Mouse (Mus musculus) bone marrow macrophage, adult 2 months (primary cell): Measurements from ENCODE around the gene Calml3.
"Not testable (repeated sequence)": the region's sequence is repeated elsewhere in the genome, so short reads cannot be mapped to it uniquely, and the experiment has no call there.

Experiments used
- CTCF ChIP-seq: IDR thresholded peaks from 2 replicates; pipeline ENCODE4 v1.5.1; 2012; ENCODE audit warnings: low read depth, mild to moderate bottlenecking, low read length, moderate library complexity
- POLR2A ChIP-seq: IDR thresholded peaks from 2 replicates; pipeline ENCODE4 v1.6.1; 2012; ENCODE audit warnings: mild to moderate bottlenecking, low read depth, low read length, borderline replicate concordance

DNA sequence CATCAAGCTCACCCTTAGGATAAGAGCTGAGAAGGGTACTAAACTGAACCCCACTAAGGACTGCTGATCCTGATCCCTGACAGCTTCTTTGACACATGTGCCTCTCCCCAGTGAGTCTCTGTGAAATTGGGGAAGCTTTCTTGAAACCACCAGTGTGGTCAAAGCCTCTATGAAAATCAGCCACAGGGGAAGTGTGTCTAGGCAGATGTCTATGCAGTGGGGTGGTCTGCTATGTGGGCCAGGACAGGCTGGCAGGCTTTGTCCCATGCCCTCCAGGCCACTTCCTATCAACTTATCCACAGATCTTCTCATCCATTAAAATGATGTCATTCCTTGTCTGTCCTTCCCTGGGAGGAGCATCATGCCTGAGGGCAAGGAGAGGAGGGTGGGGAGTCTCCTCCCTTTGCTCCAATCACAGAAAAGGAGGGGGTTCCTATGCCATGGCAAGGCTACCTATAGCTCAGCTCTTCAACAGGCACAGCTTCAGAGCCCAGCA is 33.2 kb upstream of the Calml3 start, which contains the start of gene Calm4:
- not testable (repeated sequence) for TF ChIP-seq POLR2A, CTCF
